Mouse (Mus musculus): ENCODE measurements at regions not wholly inside any gene's neighbourhood (a gene's known extent, or its start where the extent isn't known, plus 50 kb on each side); places are given as distances from the start of the nearest gene placed in this dataset.

DNA sequence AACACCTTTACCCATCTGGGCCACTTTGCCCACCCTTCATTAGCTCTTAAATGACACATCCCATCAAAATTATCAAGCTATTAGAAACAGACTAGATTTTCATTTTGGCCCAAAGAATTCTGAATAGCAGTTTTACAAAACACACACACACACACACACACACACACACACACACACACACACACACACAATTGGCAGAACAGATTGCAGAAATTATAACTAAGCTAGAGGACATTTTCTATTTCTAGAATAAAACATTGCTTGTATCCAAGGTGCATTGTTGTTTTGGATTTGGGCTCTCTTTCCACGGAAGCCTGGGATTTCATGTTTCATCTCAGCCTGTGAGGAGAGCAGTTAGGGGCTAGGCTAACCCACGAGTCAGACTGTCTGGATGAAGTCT is 455.1 kb downstream of the Etnk1 start:
- DNase-seq (ENCODE audit: low read depth), result no peak

- DNase-seq (ENCODE audit: low read depth), result no peak
These were observed 457.9 kb downstream of the Etnk1 start for GRCm38 (mm10) chr6:143624901-143625300.

DNA sequence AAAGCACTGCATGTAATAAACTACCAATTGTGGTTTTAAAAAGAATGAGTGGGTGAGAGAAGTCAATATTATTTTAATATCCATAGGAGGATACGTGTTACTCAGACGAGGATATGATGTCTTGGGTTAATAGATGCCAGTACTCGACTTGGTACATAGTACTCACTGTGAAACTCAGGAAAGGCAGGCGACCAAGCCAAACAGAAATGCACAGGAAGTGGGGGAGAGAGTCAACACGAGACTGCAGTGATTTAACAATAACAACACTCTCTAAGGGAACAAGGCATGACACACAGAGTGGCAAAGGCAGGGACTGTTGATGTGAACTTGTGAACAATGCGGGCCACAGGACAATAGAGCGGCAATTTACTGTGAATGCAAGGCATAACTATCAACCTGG is 464.6 kb downstream of the Etnk1 start:
- peak; percentile 6 for DNase-seq (ENCODE audit: low read depth)

DNA sequence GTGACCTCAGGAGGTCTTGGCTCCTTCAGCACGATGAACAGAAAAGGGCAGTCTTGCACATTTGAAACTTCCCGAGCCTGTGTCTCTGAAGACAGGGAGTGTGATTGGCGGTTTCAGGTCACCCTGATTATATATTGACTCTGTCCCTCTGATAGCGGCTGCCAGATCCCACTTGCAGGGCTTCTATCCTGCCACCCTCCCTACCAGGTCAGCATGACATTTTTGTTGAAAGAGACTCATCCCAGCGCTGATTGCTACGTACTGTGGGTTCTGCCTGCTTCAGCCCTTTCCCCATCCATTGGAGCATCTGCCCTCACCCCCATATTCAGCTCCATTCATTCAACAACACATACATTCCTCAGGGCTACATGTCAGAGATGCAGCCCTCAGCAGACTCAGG is 466.7 kb downstream of the Etnk1 start:
- no peak for DNase-seq (ENCODE audit: low read depth)

GRCm38 (mm10) chr6:143634334-143634733 is 467.3 kb downstream of the Etnk1 start:
- no peak for DNase-seq (ENCODE audit: low read depth)

DNA sequence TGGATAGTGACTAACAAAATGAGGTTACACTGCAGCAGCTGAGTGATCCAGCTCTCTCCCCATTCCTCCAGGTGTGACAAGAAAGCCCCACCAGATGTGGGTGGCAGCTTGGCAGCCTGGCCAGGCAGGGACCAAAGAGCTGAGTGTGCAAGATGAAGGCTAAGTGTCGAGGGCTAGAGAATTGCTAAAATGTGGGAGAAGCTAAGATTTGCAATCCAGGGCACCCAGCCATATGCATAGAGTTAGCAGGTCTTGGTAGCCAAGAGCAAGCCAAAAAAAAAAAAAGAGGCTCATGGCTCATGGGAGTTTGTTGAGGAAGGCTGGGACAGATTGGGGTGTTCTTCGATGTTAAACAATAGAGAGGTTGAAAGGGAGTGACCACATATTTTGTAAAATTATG is 468.0 kb downstream of the Etnk1 start:
- DNase-seq (ENCODE audit: low read depth), result no peak

GRCm38 (mm10) chr6:143640652-143641051 is 473.6 kb downstream of the Etnk1 start:
- no peak for DNase-seq (ENCODE audit: low read depth)

GRCm38 (mm10) chr6:143642052-143642451 is 475.0 kb downstream of the Etnk1 start:
- no peak for DNase-seq (ENCODE audit: low read depth)

- DNase-seq (ENCODE audit: low read depth), result no peak
These were observed 479.0 kb downstream of the Etnk1 start for GRCm38 (mm10) chr6:143645989-143646388.

DNA sequence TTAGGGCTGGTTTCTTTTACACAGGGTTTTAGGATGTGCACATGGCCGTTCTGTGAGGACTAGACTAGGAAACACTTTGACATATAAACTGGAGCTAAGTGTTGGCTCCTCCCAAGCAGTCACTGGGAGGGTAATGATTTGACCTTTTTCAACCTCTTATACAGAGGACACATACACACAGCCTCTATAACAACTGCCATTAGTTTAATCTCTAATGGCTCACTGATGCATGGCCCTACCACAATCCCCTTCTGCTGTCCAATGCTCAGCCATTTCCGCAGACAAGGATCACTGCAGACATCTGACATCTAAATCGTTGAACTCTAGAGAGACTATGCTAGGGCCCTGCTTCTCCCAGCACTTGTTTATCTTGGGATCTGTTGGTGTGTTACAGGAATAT is 481.5 kb downstream of the Etnk1 start:
- DNase-seq (ENCODE audit: low read depth), result no peak

GRCm38 (mm10) chr6:143656576-143656975 is 489.6 kb downstream of the Etnk1 start:
- no peak for DNase-seq (ENCODE audit: low read depth)

DNA sequence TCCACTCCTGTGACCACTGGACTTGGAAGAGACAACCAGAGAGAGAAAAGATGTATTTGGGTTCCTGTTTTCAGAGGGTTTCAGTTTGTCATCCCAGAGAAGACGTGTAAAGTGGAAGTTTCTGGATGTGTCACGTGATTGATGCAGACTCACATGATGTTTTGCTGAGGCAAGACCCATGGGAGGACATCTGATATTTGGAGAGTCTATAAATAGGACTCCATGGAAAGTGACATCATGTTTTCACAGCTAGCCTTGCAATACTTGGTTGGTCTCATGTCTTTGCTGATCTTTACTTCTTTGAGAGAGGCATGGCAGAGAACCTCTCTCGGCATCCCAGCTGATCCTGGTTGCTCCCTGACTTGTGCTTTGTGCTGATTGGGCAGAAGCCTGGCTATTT is 493.8 kb downstream of the Etnk1 start:
- no peak for DNase-seq (ENCODE audit: low read depth)

DNA sequence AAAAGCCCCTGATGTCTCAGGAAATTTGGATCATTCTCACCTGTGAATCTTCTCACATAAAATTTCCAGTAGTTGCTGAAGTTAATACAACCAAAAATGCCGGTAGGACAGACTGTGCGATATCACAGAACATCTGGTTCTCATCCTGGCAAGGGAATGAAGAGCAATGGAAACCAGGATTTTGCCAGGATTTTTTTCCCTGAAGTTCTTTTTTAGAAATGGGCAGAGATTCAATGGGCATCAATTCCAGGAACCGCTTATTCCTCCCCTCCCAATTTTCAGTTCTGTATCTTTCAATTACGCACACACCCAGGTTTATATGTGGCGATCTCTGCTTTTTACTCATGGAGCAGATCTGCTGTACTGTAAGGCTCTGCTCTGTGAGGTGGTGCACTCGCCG is 496.3 kb downstream of the Etnk1 start:
- DNase-seq (ENCODE audit: low read depth), result no peak

- DNase-seq (ENCODE audit: low read depth), result no peak
These were observed 498.4 kb downstream of the Etnk1 start for GRCm38 (mm10) chr6:143665374-143665773.

- no peak for DNase-seq (ENCODE audit: low read depth)
These were observed 501.5 kb downstream of the Etnk1 start for GRCm38 (mm10) chr6:143668551-143668950.

GRCm38 (mm10) chr6:143669446-143670130 is 502.6 kb downstream of the Etnk1 start:
- no peak for DNase-seq (ENCODE audit: low read depth)

GRCm38 (mm10) chr6:143690131-143690530 is 523.1 kb downstream of the Etnk1 start:
- DNase-seq (ENCODE audit: low read depth), result no peak

GRCm38 (mm10) chr6:143690866-143691265 is 523.8 kb downstream of the Etnk1 start:
- DNase-seq (ENCODE audit: low read depth), result no peak

DNA sequence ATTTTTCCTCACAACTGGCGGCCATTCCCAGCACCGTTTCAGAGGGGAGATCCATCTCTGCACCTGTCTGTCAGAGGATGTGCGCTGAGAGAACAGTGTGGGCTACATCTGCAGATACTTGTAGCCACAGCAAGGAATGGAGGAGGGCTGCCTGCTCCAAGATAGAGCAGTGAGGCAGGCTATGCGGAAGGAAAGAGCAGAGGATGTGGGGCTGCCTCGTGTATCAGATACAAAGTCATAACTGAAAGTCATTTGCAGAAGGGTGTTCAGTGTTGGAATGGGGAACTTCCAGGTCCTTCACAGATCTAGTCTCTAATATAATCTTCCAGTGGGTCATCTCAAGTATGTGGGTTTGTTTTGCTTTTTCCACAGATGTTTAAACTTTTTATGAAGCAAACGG is 531.0 kb downstream of the Etnk1 start:
- no peak for DNase-seq (ENCODE audit: low read depth)

- no peak for DNase-seq (ENCODE audit: low read depth)
These were observed 537.0 kb downstream of the Etnk1 start for GRCm38 (mm10) chr6:143703984-143704383.

GRCm38 (mm10) chr6:143706451-143706850 is 539.4 kb downstream of the Etnk1 start:
- DNase-seq (ENCODE audit: low read depth), result no peak

- DNase-seq (ENCODE audit: low read depth), result no peak
These were observed 547.4 kb downstream of the Etnk1 start for GRCm38 (mm10) chr6:143714461-143714860.

GRCm38 (mm10) chr6:143750074-143750473 is 583.1 kb downstream of the Etnk1 start:
- DNase-seq (ENCODE audit: low read depth), result no peak

Measured in naive thymus-derived CD4-positive, alpha-beta T cell, adult 2 months (primary cell).